Mouse (Mus musculus): ENCODE results near the gene Astn1. TPM values are rescaled to one million over a fixed set of nuclear protein-coding genes. Genes with fewer than 3 reads are reported as not detected.

The Astn1 gene
- polyA plus RNA-seq, 1 experiment: 0.46 TPM

DNA sequence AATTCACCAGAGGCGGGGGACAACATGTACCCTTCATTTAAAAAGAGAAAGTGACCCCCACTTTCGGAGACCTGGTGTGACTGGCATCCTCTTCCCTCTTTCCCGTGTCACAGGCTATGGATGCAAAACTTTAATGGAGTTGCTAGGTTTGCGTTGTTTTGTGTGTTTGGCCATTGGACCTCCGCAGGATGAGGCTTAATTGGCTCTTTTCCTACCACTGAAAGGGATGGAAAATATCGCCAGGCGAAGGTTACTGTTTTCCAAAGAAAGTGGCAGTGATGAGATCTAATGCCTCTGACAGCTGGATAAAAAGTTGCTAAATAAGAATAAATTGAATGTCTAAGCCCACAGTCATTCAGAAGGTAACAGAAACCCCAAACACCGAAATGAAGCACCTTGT lies 186.2 kb downstream of the Astn1 start:
- no peak for TF ChIP-seq POLR2A (IDR thresholded peaks at IDR 0.05; ENCODE audit: low read depth, low read length)
- TF ChIP-seq CTCF (IDR thresholded peaks at IDR 0.05; ENCODE audit: borderline replicate concordance, insufficient read depth, low read length): no peak
- Histone ChIP-seq H3K4me1 (ENCODE audit: control insufficient read depth, insufficient read depth, low read length) (no peaks in the 10 kb centered on the region), H3K27ac (ENCODE audit: insufficient read depth, low read length) (no peak overlapping the region), H3K4me3 (ENCODE audit: insufficient read depth, low read length) (no peak overlapping the region)

- no peak for TF ChIP-seq POLR2A (IDR thresholded peaks at IDR 0.05; ENCODE audit: low read depth, low read length)
- no peak for TF ChIP-seq CTCF (IDR thresholded peaks at IDR 0.05; ENCODE audit: borderline replicate concordance, insufficient read depth, low read length)
- no peak overlapping the region for H3K4me3 ChIP-seq (ENCODE audit: insufficient read depth, low read length)
- no peak overlapping the region for H3K27ac ChIP-seq (ENCODE audit: insufficient read depth, low read length)
- no peaks in the 10 kb centered on the region for H3K4me1 ChIP-seq (ENCODE audit: control insufficient read depth, insufficient read depth, low read length)
Measured at GRCm38 (mm10) chr1:158549616-158550015, 187.5 kb downstream of the Astn1 start.

GRCm38 (mm10) chr1:158551951-158552350 lies 189.9 kb downstream of the Astn1 start:
- no peaks in the 10 kb centered on the region for H3K4me1 ChIP-seq (ENCODE audit: control insufficient read depth, insufficient read depth, low read length)
- H3K4me3 ChIP-seq (ENCODE audit: insufficient read depth, low read length): no peak overlapping the region
- H3K27ac ChIP-seq (ENCODE audit: insufficient read depth, low read length): no peak overlapping the region
- TF ChIP-seq CTCF (IDR thresholded peaks at IDR 0.05; ENCODE audit: borderline replicate concordance, insufficient read depth, low read length) (no peak), POLR2A (IDR thresholded peaks at IDR 0.05; ENCODE audit: low read depth, low read length) (no peak)

- Histone ChIP-seq H3K4me1 (ENCODE audit: control insufficient read depth, insufficient read depth, low read length) (no peaks in the 10 kb centered on the region), H3K27ac (ENCODE audit: insufficient read depth, low read length) (no peak overlapping the region), H3K4me3 (ENCODE audit: insufficient read depth, low read length) (no peak overlapping the region)
- TF ChIP-seq POLR2A (IDR thresholded peaks at IDR 0.05; ENCODE audit: low read depth, low read length) (no peak), CTCF (IDR thresholded peaks at IDR 0.05; ENCODE audit: borderline replicate concordance, insufficient read depth, low read length) (no peak)
Measured at GRCm38 (mm10) chr1:158553341-158553740, 191.3 kb downstream of the Astn1 start.

GRCm38 (mm10) chr1:158554020-158554505 lies 192.0 kb downstream of the Astn1 start:
- TF ChIP-seq POLR2A (IDR thresholded peaks at IDR 0.05; ENCODE audit: low read depth, low read length): no peak
- TF ChIP-seq CTCF (IDR thresholded peaks at IDR 0.05; ENCODE audit: borderline replicate concordance, insufficient read depth, low read length): no peak
- Histone ChIP-seq H3K27ac (ENCODE audit: insufficient read depth, low read length) (no peak overlapping the region), H3K4me1 (ENCODE audit: control insufficient read depth, insufficient read depth, low read length) (no peaks in the 10 kb centered on the region), H3K4me3 (ENCODE audit: insufficient read depth, low read length) (no peak overlapping the region)

GRCm38 (mm10) chr1:158573168-158573567 lies 211.1 kb downstream of the Astn1 start:
- H3K4me1 ChIP-seq (ENCODE audit: control insufficient read depth, insufficient read depth, low read length): no peaks in the 10 kb centered on the region
- no peak overlapping the region for H3K27ac ChIP-seq (ENCODE audit: insufficient read depth, low read length)
- TF ChIP-seq POLR2A (IDR thresholded peaks at IDR 0.05; ENCODE audit: low read depth, low read length) (no peak), CTCF (IDR thresholded peaks at IDR 0.05; ENCODE audit: borderline replicate concordance, insufficient read depth, low read length) (no peak)
- H3K4me3 ChIP-seq (ENCODE audit: insufficient read depth, low read length): no peak overlapping the region

- no peak for TF ChIP-seq POLR2A (IDR thresholded peaks at IDR 0.05; ENCODE audit: low read depth, low read length)
- TF ChIP-seq CTCF (IDR thresholded peaks at IDR 0.05; ENCODE audit: borderline replicate concordance, insufficient read depth, low read length): no peak
- no peak overlapping the region for H3K27ac ChIP-seq (ENCODE audit: insufficient read depth, low read length)
- no peak overlapping the region for H3K4me3 ChIP-seq (ENCODE audit: insufficient read depth, low read length)
- no peaks in the 10 kb centered on the region for H3K4me1 ChIP-seq (ENCODE audit: control insufficient read depth, insufficient read depth, low read length)
Measured at GRCm38 (mm10) chr1:158573597-158573996, 211.5 kb downstream of the Astn1 start.

GRCm38 (mm10) chr1:158575997-158576396 lies 213.9 kb downstream of the Astn1 start:
- no peak for TF ChIP-seq POLR2A (IDR thresholded peaks at IDR 0.05; ENCODE audit: low read depth, low read length)
- H3K27ac ChIP-seq (ENCODE audit: insufficient read depth, low read length): no peak overlapping the region
- no peaks in the 10 kb centered on the region for H3K4me1 ChIP-seq (ENCODE audit: control insufficient read depth, insufficient read depth, low read length)
- H3K4me3 ChIP-seq (ENCODE audit: insufficient read depth, low read length): no peak overlapping the region

DNA sequence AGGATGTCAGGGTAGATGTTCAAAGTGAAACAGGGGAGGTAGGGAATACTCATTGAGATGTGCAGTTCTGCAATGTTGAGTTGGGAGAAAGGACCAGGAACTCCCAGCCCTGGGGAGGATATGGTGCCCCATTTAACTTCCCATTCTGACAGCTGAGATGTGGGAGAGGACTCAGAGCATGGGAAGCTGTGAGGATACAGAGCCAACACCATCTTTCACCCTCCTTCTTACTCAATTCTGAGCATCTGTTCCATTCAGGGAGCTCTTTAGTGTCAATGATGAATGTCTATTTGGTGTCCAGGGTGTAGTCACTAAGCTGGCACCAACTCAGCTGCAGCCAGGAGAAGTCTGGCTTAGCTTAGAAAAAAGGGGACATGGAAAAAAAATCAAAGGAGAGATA lies 219.7 kb downstream of the Astn1 start:
- no peaks in the 10 kb centered on the region for H3K4me1 ChIP-seq (ENCODE audit: control insufficient read depth, insufficient read depth, low read length)
- H3K4me3 ChIP-seq (ENCODE audit: insufficient read depth, low read length): no peak overlapping the region
- TF ChIP-seq CTCF (IDR thresholded peaks at IDR 0.05; ENCODE audit: borderline replicate concordance, insufficient read depth, low read length): no peak
- TF ChIP-seq POLR2A (IDR thresholded peaks at IDR 0.05; ENCODE audit: low read depth, low read length): no peak
- no peak overlapping the region for H3K27ac ChIP-seq (ENCODE audit: insufficient read depth, low read length)

- no peaks in the 10 kb centered on the region for H3K4me1 ChIP-seq (ENCODE audit: control insufficient read depth, insufficient read depth, low read length)
- no peak for TF ChIP-seq CTCF (IDR thresholded peaks at IDR 0.05; ENCODE audit: borderline replicate concordance, insufficient read depth, low read length)
- no peak for TF ChIP-seq POLR2A (IDR thresholded peaks at IDR 0.05; ENCODE audit: low read depth, low read length)
Measured at GRCm38 (mm10) chr1:158588903-158589302, 226.8 kb downstream of the Astn1 start.

More at GRCm38 (mm10) chr1:158588903-158589302, 226.8 kb downstream of the Astn1 start:
- no peak overlapping the region for H3K27ac ChIP-seq (ENCODE audit: insufficient read depth, low read length)
- no peak overlapping the region for H3K4me3 ChIP-seq (ENCODE audit: insufficient read depth, low read length)
